Mouse (Mus musculus): ENCODE measurements around the gene Iqcd. TPM values are rescaled to one million over a fixed set of nuclear protein-coding genes. Genes with fewer than 3 reads are reported as not detected.

Gene Iqcd
- polyA plus RNA-seq, 1 experiment from 2014 or later = 1.7 TPM

GRCm38 (mm10) chr5:120594485-120594884 is 5.7 kb downstream of the Iqcd start:
- Histone ChIP-seq H3K9me3 (ENCODE audit: low read length) (no peaks in the 10 kb centered on the region), H3K9ac (replicated peaks; ENCODE audit: low read depth) (no peak overlapping the region), H3K4me1 (ENCODE audit: insufficient read depth, low read depth, low read length) (no peaks in the 10 kb centered on the region), H3K4me2 (replicated peaks; ENCODE audit: low read depth, low read length) (no peak overlapping the region), H3K36me3 (ENCODE audit: insufficient read depth, low read length) (no peaks in the 10 kb centered on the region), H3K27me3 (replicated peaks; ENCODE audit: insufficient read depth, low read length) (no peaks in the 10 kb centered on the region), H3K4me3 (ENCODE audit: low read depth, low read length) (no peak overlapping the region), H3K27ac (ENCODE audit: low read length) (no peak overlapping the region)
- ATAC-seq (no peak), DNase-seq (ENCODE audit: low spot score) (no peak)
- TF ChIP-seq EP300 (IDR thresholded peaks at IDR 0.05) = no peak
- TF ChIP-seq CTCF (IDR thresholded peaks at IDR 0.05) = no peak
- 81% methylated on average over 6 of the region's 6 CpGs for WGBS

DNA sequence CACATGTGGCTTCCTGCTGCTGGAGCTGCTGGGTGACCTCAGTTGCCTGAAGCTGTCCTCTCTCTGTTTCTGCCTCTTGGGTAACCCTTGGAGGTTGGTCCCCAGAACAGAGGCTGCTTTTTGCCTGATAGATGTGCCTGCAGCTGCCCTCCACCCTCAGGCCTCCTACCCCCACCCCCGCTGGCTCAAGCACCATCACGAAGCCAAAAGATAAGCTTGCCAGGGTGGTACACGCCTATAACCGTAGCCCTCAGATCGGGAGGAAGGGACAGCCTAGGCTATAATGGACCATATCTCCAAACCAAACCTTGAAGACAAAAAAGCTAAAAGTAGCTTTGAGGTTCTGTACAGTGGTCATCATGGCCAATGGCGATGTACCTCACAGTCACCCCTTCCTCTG is 10.8 kb downstream of the Iqcd start:
- no peak overlapping the region for H3K9ac ChIP-seq (replicated peaks; ENCODE audit: low read depth)
- no peak overlapping the region for H3K4me3 ChIP-seq (ENCODE audit: low read depth, low read length)
- WGBS = 73% methylated on average over 6 of the region's 6 CpGs
- TF ChIP-seq EP300 (IDR thresholded peaks at IDR 0.05) (no peak), CTCF (IDR thresholded peaks at IDR 0.05) (no peak)
- no peaks in the 10 kb centered on the region for H3K9me3 ChIP-seq (ENCODE audit: low read length)
- H3K4me1 ChIP-seq (ENCODE audit: insufficient read depth, low read depth, low read length) = no peaks in the 10 kb centered on the region
- no peak for ATAC-seq
- no peaks in the 10 kb centered on the region for H3K36me3 ChIP-seq (ENCODE audit: insufficient read depth, low read length)
- H3K27ac ChIP-seq (ENCODE audit: low read length) = no peak overlapping the region
- no peak for DNase-seq (ENCODE audit: low spot score)
- no peaks in the 10 kb centered on the region for H3K27me3 ChIP-seq (replicated peaks; ENCODE audit: insufficient read depth, low read length)
- H3K4me2 ChIP-seq (replicated peaks; ENCODE audit: low read depth, low read length) = no peak overlapping the region

GRCm38 (mm10) chr5:120600946-120601668 is 12.3 kb downstream of the Iqcd start:
- ATAC-seq (peak; percentile 25; the same call in 1 of the 2 replicates), DNase-seq (ENCODE audit: low spot score) (peak; percentile 41)
- H3K9me3 ChIP-seq (ENCODE audit: low read length) = no peaks in the 10 kb centered on the region
- no peak overlapping the region for H3K27ac ChIP-seq (ENCODE audit: low read length)
- no peaks in the 10 kb centered on the region for H3K27me3 ChIP-seq (replicated peaks; ENCODE audit: insufficient read depth, low read length)
- no peak overlapping the region for H3K4me3 ChIP-seq (ENCODE audit: low read depth, low read length)
- H3K4me1 ChIP-seq (ENCODE audit: insufficient read depth, low read depth, low read length) = 0 out of 2 replicates have a peak, but pooled peaks cover 3% of the 10 kb centered on the region
- no peaks in the 10 kb centered on the region for H3K36me3 ChIP-seq (ENCODE audit: insufficient read depth, low read length)
- TF ChIP-seq EP300 (IDR thresholded peaks at IDR 0.05) = no peak
- TF ChIP-seq CTCF (IDR thresholded peaks at IDR 0.05) = peak; percentile 74
- WGBS = 44% methylated on average over 11 of the region's 11 CpGs
- no peak overlapping the region for H3K9ac ChIP-seq (replicated peaks; ENCODE audit: low read depth)
- no peak overlapping the region for H3K4me2 ChIP-seq (replicated peaks; ENCODE audit: low read depth, low read length)

GRCm38 (mm10) chr5:120602210-120602609 is 13.4 kb downstream of the Iqcd start:
- Histone ChIP-seq H3K4me2 (replicated peaks; ENCODE audit: low read depth, low read length) (no peak overlapping the region), H3K27me3 (replicated peaks; ENCODE audit: insufficient read depth, low read length) (no peaks in the 10 kb centered on the region), H3K9ac (replicated peaks; ENCODE audit: low read depth) (no peak overlapping the region), H3K9me3 (ENCODE audit: low read length) (no peaks in the 10 kb centered on the region), H3K36me3 (ENCODE audit: insufficient read depth, low read length) (no peaks in the 10 kb centered on the region), H3K4me1 (ENCODE audit: insufficient read depth, low read depth, low read length) (0 out of 2 replicates have a peak, but pooled peaks cover 3% of the 10 kb centered on the region), H3K27ac (ENCODE audit: low read length) (no peak overlapping the region), H3K4me3 (ENCODE audit: low read depth, low read length) (no peak overlapping the region)
- TF ChIP-seq EP300 (IDR thresholded peaks at IDR 0.05) (no peak), CTCF (IDR thresholded peaks at IDR 0.05) (no peak)
- no peak for ATAC-seq
- no peak for DNase-seq (ENCODE audit: low spot score)
- 94% methylated on average over 12 of the region's 12 CpGs for WGBS

DNA sequence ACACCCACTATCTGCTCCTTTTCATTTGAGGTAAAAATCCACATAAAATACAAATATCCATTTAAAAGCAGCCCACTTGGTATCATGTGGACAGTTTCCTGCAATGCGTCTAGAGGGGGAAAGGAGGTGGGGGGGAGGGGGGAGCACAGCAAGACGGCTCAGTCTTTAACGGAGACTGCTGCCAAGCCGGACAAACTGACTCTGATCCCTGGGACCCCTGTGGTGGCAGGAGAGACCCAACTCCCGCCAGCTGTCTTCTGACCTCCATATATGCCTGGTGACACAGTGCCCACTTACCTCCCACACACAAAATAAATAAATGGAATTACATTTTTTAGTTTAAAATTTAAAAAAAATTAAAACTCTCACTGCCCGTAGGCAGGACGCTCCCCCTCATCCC is 14.7 kb downstream of the Iqcd start:
- Histone ChIP-seq H3K9me3 (ENCODE audit: low read length) (no peaks in the 10 kb centered on the region), H3K9ac (replicated peaks; ENCODE audit: low read depth) (no peak overlapping the region), H3K4me2 (replicated peaks; ENCODE audit: low read depth, low read length) (no peak overlapping the region), H3K36me3 (ENCODE audit: insufficient read depth, low read length) (no peaks in the 10 kb centered on the region), H3K4me3 (ENCODE audit: low read depth, low read length) (no peak overlapping the region), H3K4me1 (ENCODE audit: insufficient read depth, low read depth, low read length) (0 out of 2 replicates have a peak, but pooled peaks cover 3% of the 10 kb centered on the region), H3K27me3 (replicated peaks; ENCODE audit: insufficient read depth, low read length) (no peaks in the 10 kb centered on the region), H3K27ac (ENCODE audit: low read length) (no peak overlapping the region)
- TF ChIP-seq CTCF (IDR thresholded peaks at IDR 0.05) (no peak), EP300 (IDR thresholded peaks at IDR 0.05) (no peak)
- ATAC-seq (no peak), DNase-seq (ENCODE audit: low spot score) (no peak)
- 65% methylated on average over 7 of the region's 7 CpGs for WGBS

DNA sequence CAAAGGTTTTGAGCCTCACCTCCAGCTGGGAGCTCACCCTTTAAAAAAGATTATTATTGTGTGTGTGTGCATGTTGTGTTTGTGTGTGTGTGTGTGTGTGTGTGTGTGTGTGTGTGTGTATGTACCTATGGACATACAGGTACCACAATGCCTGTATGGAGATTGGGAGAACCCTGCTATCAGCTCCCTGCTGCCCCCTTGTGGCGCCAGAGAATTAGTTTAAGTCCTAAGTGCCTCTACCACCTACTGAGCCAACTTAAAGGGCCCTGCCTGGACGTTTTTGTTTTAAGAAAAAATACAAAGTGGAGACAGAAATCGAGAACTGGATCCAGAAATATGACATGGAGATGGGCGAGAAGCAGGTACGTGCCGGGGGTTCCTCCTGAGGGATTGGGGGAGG is 16.0 kb downstream of the Iqcd start:
- H3K9ac ChIP-seq (replicated peaks; ENCODE audit: low read depth) = no peak overlapping the region
- ATAC-seq = peak; percentile 63
- H3K27ac ChIP-seq (ENCODE audit: low read length) = no peak overlapping the region

More for the DNA sequence above, 16.0 kb downstream of the Iqcd start:
- peak; percentile 90 for TF ChIP-seq CTCF (IDR thresholded peaks at IDR 0.05)
- TF ChIP-seq EP300 (IDR thresholded peaks at IDR 0.05) = no peak
- H3K9me3 ChIP-seq (ENCODE audit: low read length) = no peaks in the 10 kb centered on the region
- no peaks in the 10 kb centered on the region for H3K27me3 ChIP-seq (replicated peaks; ENCODE audit: insufficient read depth, low read length)
- H3K36me3 ChIP-seq (ENCODE audit: insufficient read depth, low read length) = no peaks in the 10 kb centered on the region
- WGBS = 6% methylated on average over 6 of the region's 6 CpGs
- peak overlapping the region; percentile 56 for H3K4me2 ChIP-seq (replicated peaks; ENCODE audit: low read depth, low read length)
- 0 out of 2 replicates have a peak, but pooled peaks cover 3% of the 10 kb centered on the region for H3K4me1 ChIP-seq (ENCODE audit: insufficient read depth, low read depth, low read length)
- H3K4me3 ChIP-seq (ENCODE audit: low read depth, low read length) = no peak overlapping the region
- peak; percentile 84 for DNase-seq (ENCODE audit: low spot score)
